Comparison of ENCODE assay signal across 22 mouse cellular contexts in the genomic region with DNA sequence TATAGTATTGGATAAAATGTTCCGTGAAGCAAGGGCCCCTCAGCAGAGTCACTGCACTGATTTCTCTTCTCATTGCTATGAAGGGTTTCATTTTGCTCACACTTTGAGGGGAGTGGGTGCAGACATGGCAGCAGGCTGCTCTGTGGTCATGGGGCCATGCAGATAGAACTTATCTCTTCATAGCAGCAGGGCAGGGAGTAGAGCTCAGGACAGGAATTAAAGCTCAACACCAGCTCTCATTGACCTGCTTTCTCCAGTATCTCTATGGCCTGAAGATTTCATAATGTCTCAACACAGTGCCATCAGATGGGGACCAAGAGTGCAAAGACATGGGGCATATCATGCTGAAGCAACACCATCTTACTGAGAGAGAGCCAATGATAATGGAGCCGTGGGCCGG. TPM values are rescaled to one million over a fixed set of nuclear protein-coding genes. Genes with fewer than 3 reads are reported as not detected.
DNase-seq lines count a peak whose midpoint lies in the region; ATAC-seq and TF ChIP-seq lines count a peak whose summit lies in the region.
"Had no signal": no experiment of that assay in that cellular context is flagged by ENCODE, and none has a peak within 500 bp of the region (broad histone marks: within the 10 kb centered on the region; RNA-seq: fewer than 3 reads in every experiment).

No protein-coding gene starts in this region.

- TF ChIP-seq RAD21 in MEL (IDR thresholded peaks at IDR 0.05; ENCODE audit: low read depth, low read length), result no peak

- H3K4me1 ChIP-seq in MEL (ENCODE audit: control insufficient read depth in 1 of 2, insufficient read depth in 2 of 2, low read length in 2 of 2), result no peaks in the 10 kb centered on the region; a peak in 1 of 4 replicates
- peaks cover 5% of the 10 kb centered on the region; the same call in 1 of the 2 replicates for H3K4me1 ChIP-seq in liver, embryonic 15.5 days (replicated peaks)
- H3K4me1 ChIP-seq: hindbrain, embryonic 12.5 days; hindbrain, embryonic 15.5 days had no signal

- H3K4me3 ChIP-seq in MEL (ENCODE audit: control insufficient read depth in 1 of 2, insufficient read depth in 1 of 2, low read depth in 2 of 2, low read length in 2 of 2), result no peak overlapping the region
- no peak overlapping the region for H3K4me3 ChIP-seq in liver, embryonic 15.5 days (replicated peaks)
- H3K4me3 ChIP-seq: forebrain, embryonic 10.5 days; forebrain, embryonic 13.5 days; heart, embryonic 13.5 days; hindbrain, embryonic 12.5 days; hindbrain, embryonic 15.5 days had no signal

- TF ChIP-seq POLR2A in MEL (IDR thresholded peaks at IDR 0.05; ENCODE audit: control insufficient read depth in 1 of 2, insufficient read depth in 1 of 2, low read depth in 1 of 2, low read length in 2 of 2, poor library complexity in 1 of 2), result no peak

- 32% methylated on average over 3 of the region's 3 CpGs for WGBS in liver, embryonic 15.5 days (ENCODE audit: insufficient replicate concordance)

- H3K9me3 ChIP-seq in MEL (replicated peaks; ENCODE audit: insufficient read depth, low read length), result no peaks in the 10 kb centered on the region
- H3K9me3 ChIP-seq in liver, embryonic 15.5 days (replicated peaks), result no peaks in the 10 kb centered on the region
- H3K9me3 ChIP-seq: forebrain, embryonic 10.5 days; forebrain, embryonic 13.5 days; heart, embryonic 13.5 days; hindbrain, embryonic 12.5 days; hindbrain, embryonic 15.5 days had no signal

- 0 out of 2 replicates have a peak, but pooled peaks have one; percentile 32 for ATAC-seq in common myeloid progenitor, adult 5-6 weeks (replicated peaks; ENCODE audit: low read depth, poor library complexity, severe bottlenecking)
- ATAC-seq in liver, embryonic 15.5 days (ENCODE audit: insufficient read depth), result peak; percentile 44; the same call in 1 of the 2 replicates
- peak; percentile 76 for ATAC-seq in megakaryocyte-erythroid progenitor cell, adult 5-6 weeks (replicated peaks; ENCODE audit: low FRiP score, low TSS enrichment, poor library complexity, severe bottlenecking)
- ATAC-seq: CD4-positive, CD25-positive, alpha-beta regulatory T cell, adult 4 months; forebrain, embryonic 13.5 days; forebrain, embryonic 16.5 days had no signal

- no peak for TF ChIP-seq CTCF in MEL (IDR thresholded peaks at IDR 0.05 in 2 of 3, conservative IDR thresholded peaks at IDR 0.05 in 1 of 3; ENCODE audit: control insufficient read depth in 1 of 3, insufficient read depth in 1 of 3, low read depth in 2 of 3, low read length in 3 of 3, poor library complexity in 1 of 3, severe bottlenecking in 1 of 3)

- H3K9ac ChIP-seq in MEL (ENCODE audit: control insufficient read depth, low read depth, low read length, poor library complexity, severe bottlenecking), result no peak overlapping the region
- no peak overlapping the region for H3K9ac ChIP-seq in liver, embryonic 15.5 days
- H3K9ac ChIP-seq: forebrain, embryonic 13.5 days; heart, embryonic 13.5 days; hindbrain, embryonic 12.5 days; hindbrain, embryonic 15.5 days had no signal

- TF ChIP-seq EP300 in MEL (IDR thresholded peaks at IDR 0.05; ENCODE audit: low read depth in 1 of 2, low read length in 2 of 2), result no peak

- no peak overlapping the region for H3K27ac ChIP-seq in MEL (ENCODE audit: control insufficient read depth, low read depth, low read length)
- H3K27ac ChIP-seq in liver, embryonic 15.5 days (replicated peaks), result no peak overlapping the region
- H3K27ac ChIP-seq: forebrain, embryonic 10.5 days; forebrain, embryonic 13.5 days; heart, embryonic 13.5 days; hindbrain, embryonic 12.5 days; hindbrain, embryonic 15.5 days had no signal

- H3K79me2 ChIP-seq in MEL (ENCODE audit: control insufficient read depth, insufficient read depth, low read length, poor library complexity), result no peaks in the 10 kb centered on the region

- no peaks in the 10 kb centered on the region for H3K27me3 ChIP-seq in MEL (ENCODE audit: control insufficient read depth in 1 of 2, insufficient read depth in 2 of 2, low read length in 2 of 2)
- H3K27me3 ChIP-seq in liver, embryonic 15.5 days, result no peaks in the 10 kb centered on the region
- H3K27me3 ChIP-seq: forebrain, embryonic 13.5 days; heart, embryonic 13.5 days; hindbrain, embryonic 12.5 days; hindbrain, embryonic 15.5 days had no signal

- no peak for DNase-seq in MEL (ENCODE audit: low read depth, low spot score)
- DNase-seq in frontal cortex, postnatal 10 days (ENCODE audit: low spot score in 2 of 2), result no peak
- DNase-seq in cerebellum, adult 9-11 months, result no peak
- DNase-seq: adrenal gland, postnatal 10 days; adrenal gland, postnatal 36 days; cerebellum, adult 18-20 months; cerebellum, adult 9-10 months; cerebellum, postnatal 25 days; embryo, embryonic 11 days; gastrocnemius, postnatal 25 days; heart, adult 18-20 months; heart, postnatal 14 days had no signal

- H3K36me3 ChIP-seq in MEL (ENCODE audit: control insufficient read depth in 1 of 2, insufficient read depth in 2 of 2, low read length in 2 of 2), result no peaks in the 10 kb centered on the region; a peak in 2 of 4 replicates
- H3K36me3 ChIP-seq in liver, embryonic 15.5 days (replicated peaks), result peaks cover 15% of the 10 kb centered on the region
- H3K36me3 ChIP-seq: hindbrain, embryonic 15.5 days had no signal

- no peak overlapping the region for H3K4me2 ChIP-seq in liver, embryonic 15.5 days
- H3K4me2 ChIP-seq: forebrain, embryonic 13.5 days; heart, embryonic 13.5 days; hindbrain, embryonic 12.5 days; hindbrain, embryonic 15.5 days had no signal

TF ChIP-seq in MEL, 35 proteins besides CTCF, POLR2A, EP300 and RAD21:
- TF ChIP-seq TAL1 (IDR thresholded peaks at IDR 0.05; ENCODE audit: low read length), result 0 out of 2 replicates have a peak, but pooled peaks have one; percentile 16
- TF ChIP-seq ETS1 (IDR thresholded peaks at IDR 0.05; ENCODE audit: low read depth, low read length), result no peak
TF ChIP-seq in MEL: peak in this region for 1.

RNA-seq across cellular contexts. Expression of a gene that starts 15.0 kb away (rescaled TPM):
- total RNA-seq in MEL (2012; rRNA removed), result 12.1 and 14.0 TPM in 2 replicates
- polyA plus RNA-seq in MEL (2012; ENCODE audit: insufficient read depth in 1 of 2, insufficient read length in 2 of 2, low read depth in 1 of 2, low replicate concordance in 2 of 2, missing spikeins in 1 of 2), result 10 to 100 TPM in 1 of 2 experiments, not detected in 1; 14.4 TPM
- total RNA-seq in common myeloid progenitor, adult 5-6 weeks (2017), result 18.0 and 19.5 TPM in 2 replicates
- 8.9 and 9.2 TPM in 2 replicates for polyA plus RNA-seq in liver, embryonic 15.5 days (2015; fragmentation: Nextera tagmentation; extraction: Ambion mirVana)
- 21.2 and 21.6 TPM in 2 replicates for total RNA-seq in megakaryocyte-erythroid progenitor cell, adult 5-6 weeks (2014; fragmentation: Nextera tagmentation)
- 10.7 and 24.0 TPM in 2 replicates for total RNA-seq in megakaryocyte-erythroid progenitor cell, adult 5-6 weeks (2017)

RNA-seq across cellular contexts. Expression of a gene that starts 28.5 kb away (rescaled TPM):
- total RNA-seq in MEL (2012; rRNA removed), result 0.15 TPM in 1 of 2 replicates, not detected in the other
- under 1 TPM in 1 of 2 experiments, not detected in 1; 0.28 TPM for polyA plus RNA-seq in MEL (2012; ENCODE audit: insufficient read depth in 1 of 2, insufficient read length in 2 of 2, low read depth in 1 of 2, low replicate concordance in 2 of 2, missing spikeins in 1 of 2)
- 0.09 TPM in 1 of 2 replicates, not detected in the other for total RNA-seq in common myeloid progenitor, adult 5-6 weeks (2017)
- polyA plus RNA-seq in liver, embryonic 15.5 days (2015; fragmentation: Nextera tagmentation; extraction: Ambion mirVana), result 0.98 and 1.1 TPM in 2 replicates
- total RNA-seq in megakaryocyte-erythroid progenitor cell, adult 5-6 weeks (2014; fragmentation: Nextera tagmentation), result not detected in 2 replicates
- not detected in 2 replicates for total RNA-seq in megakaryocyte-erythroid progenitor cell, adult 5-6 weeks (2017)
